Mouse (Mus musculus) midbrain, postnatal 0 days (tissue): Measurements from ENCODE around the gene Guca1b. TPM values are rescaled to one million over a fixed set of nuclear protein-coding genes. Genes with fewer than 3 reads are reported as not detected.
A peak's percentile ranks its signal among the peaks of the same experiment; 100 is the strongest.

ENCODE experiments used
- ATAC-seq: fragments of 200-750 bp; cut with Nextera tagmentation; 2 replicates; pipeline ENCODE4 v1.8.0; 2017; ENCODE audit warnings: moderate number of reproducible peaks, mild to moderate bottlenecking, moderate TSS enrichment, moderate library complexity; ENCODE audit not compliant: low FRiP score
- DNase-seq: peaks from one replicate; pipeline ENCODE4 v3.0.0-alpha.2; 2015; ENCODE audit warnings: low spot score
- H3K27ac ChIP-seq: fragments of 300-500 bp; sonication (generic); 2 replicates; pipeline ENCODE4 v1.5.1; 2014; ENCODE audit warnings: low read depth, mild to moderate bottlenecking, low read length, mixed read lengths
- H3K27me3 ChIP-seq: fragments of 300-500 bp; sonication (generic); 2 replicates; pipeline ENCODE4 v1.6.1; 2014; ENCODE audit warnings: low read length, control low read depth, mixed read lengths; ENCODE audit not compliant: insufficient read depth
- H3K36me3 ChIP-seq: fragments of 300-500 bp; sonication (generic); 2 replicates; pipeline ENCODE4 v1.6.1; 2014; ENCODE audit warnings: low read length, control low read depth, mixed read lengths; ENCODE audit not compliant: insufficient read depth
- H3K4me1 ChIP-seq: fragments of 300-500 bp; sonication (generic); 2 replicates; pipeline ENCODE4 v1.6.1; 2014; ENCODE audit warnings: mild to moderate bottlenecking, control low read depth, antibody characterized with exemption, low read length, mixed read lengths; ENCODE audit not compliant: insufficient read depth
- H3K4me2 ChIP-seq: fragments of 300-500 bp; sonication (generic); 2 replicates; pipeline ENCODE4 v1.6.1; 2014; ENCODE audit warnings: low read depth, mild to moderate bottlenecking, low read length, mixed read lengths; ENCODE audit not compliant: poor library complexity, severe bottlenecking
- H3K4me3 ChIP-seq: fragments of 300-500 bp; sonication (generic); 2 replicates; pipeline ENCODE4 v1.5.1; 2014; ENCODE audit warnings: low read depth, mild to moderate bottlenecking, low read length, moderate library complexity
- H3K9ac ChIP-seq: fragments of 300-500 bp; sonication (generic); replicated peaks from 2 replicates; pipeline ENCODE4 v1.6.1; 2014; ENCODE audit warnings: mild to moderate bottlenecking, low read length, moderate library complexity, mixed read lengths; ENCODE audit not compliant: poor library complexity, severe bottlenecking
- H3K9me3 ChIP-seq: fragments of 300-500 bp; sonication (generic); 2 replicates; pipeline ENCODE4 v1.6.1; 2016; ENCODE audit warnings: low read length, control low read depth
- CTCF ChIP-seq: IDR thresholded peaks from 2 replicates; pipeline ENCODE4 v1.5.1; 2016; ENCODE audit warnings: antibody characterized with exemption, mild to moderate bottlenecking
- WGBS: fragments of 180-500 bp; shearing (Covaris S2); extraction: QIAGEN DNeasy Blood & Tissue Kit; methylation state at CpG from one replicate; pipeline ENCODE4 v1.1.7; 2014; 5-methylcytosine and 5-hydroxymethylcytosine counted together
- polyA plus RNA-seq: library from polyadenylated mRNA; unstranded; fragments of >200 nt; fragmentation: Nextera tagmentation; extraction: Ambion mirVana; gene quantifications from 2 replicates; pipeline ENCODE4 v1.2.1, GENCODE M21; 2015
- total RNA-seq: library from RNA; depleted of rRNA; stranded (reverse); fragments of >200 nt; gene quantifications from 2 replicates; pipeline ENCODE4 v1.2.3, GENCODE M21; 2014

Guca1b gene
- total and polyA plus RNA-seq, 2 experiments from 2014 or later = 0.31 TPM; not detected in 1

GRCm38 (mm10) chr17:47369087-47369443, 16.1 kb upstream of the Guca1b start:
- peaks cover 17% of the 10 kb centered on the region for H3K36me3 ChIP-seq
- WGBS = under 1% methylated on average over 20 of the region's 20 CpGs
- H3K27ac ChIP-seq = peak overlapping the region; percentile 80; the same call in 1 of the 2 replicates
- no peaks in the 10 kb centered on the region for H3K4me1 ChIP-seq
- no peaks in the 10 kb centered on the region for H3K9me3 ChIP-seq
- H3K9ac ChIP-seq = peak overlapping the region; percentile 71
- DNase-seq = no peak
- H3K4me3 ChIP-seq = peak overlapping the region; percentile 64
- TF ChIP-seq CTCF = no peak
- H3K4me2 ChIP-seq = peak overlapping the region; percentile 83
- ATAC-seq = peak; percentile 73
- H3K27me3 ChIP-seq = no peaks in the 10 kb centered on the region

DNA sequence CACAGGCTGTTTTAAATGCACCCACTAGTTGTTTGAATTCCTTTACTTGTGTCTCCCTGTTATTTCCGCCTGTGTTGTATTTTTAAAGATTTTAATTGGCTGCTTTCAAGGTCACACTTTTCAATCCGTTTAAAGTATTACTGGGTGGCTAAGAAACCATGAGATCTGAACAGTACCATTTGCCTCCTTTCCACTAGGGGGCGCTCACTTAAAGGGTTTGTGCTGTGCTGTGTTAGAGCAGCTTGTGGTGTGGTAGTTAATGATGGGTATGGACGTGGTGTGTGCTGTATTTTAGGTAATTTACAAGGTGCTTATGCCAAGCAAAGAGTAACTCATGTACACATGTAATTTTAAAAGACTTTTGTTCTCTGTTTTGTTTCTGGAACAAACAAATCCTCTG, 13.7 kb upstream of the Guca1b start:
- H3K27ac ChIP-seq = no peak overlapping the region
- peak; percentile 94 for TF ChIP-seq CTCF
- no peaks in the 10 kb centered on the region for H3K27me3 ChIP-seq
- DNase-seq (peak; percentile 83), ATAC-seq (peak; percentile 70; the same call in 1 of the 2 replicates)
- peaks cover 38% of the 10 kb centered on the region for H3K36me3 ChIP-seq
- no peaks in the 10 kb centered on the region for H3K4me1 ChIP-seq
- no peak overlapping the region for H3K4me2 ChIP-seq
- H3K9ac ChIP-seq = no peak overlapping the region
- no peaks in the 10 kb centered on the region for H3K9me3 ChIP-seq
- H3K4me3 ChIP-seq = no peak overlapping the region
- WGBS = 7% methylated on average over 4 of the region's 4 CpGs

GRCm38 (mm10) chr17:47373991-47374390, 11.2 kb upstream of the Guca1b start:
- H3K4me2 ChIP-seq = no peak overlapping the region
- ATAC-seq (no peak), DNase-seq (no peak)
- 89% methylated on average over 6 of the region's 6 CpGs for WGBS
- H3K9me3 ChIP-seq = no peaks in the 10 kb centered on the region
- no peak for TF ChIP-seq CTCF
- no peak overlapping the region for H3K9ac ChIP-seq
- no peak overlapping the region for H3K4me3 ChIP-seq
- peaks cover 46% of the 10 kb centered on the region for H3K36me3 ChIP-seq
- H3K27ac ChIP-seq = no peak overlapping the region
- H3K4me1 ChIP-seq = no peaks in the 10 kb centered on the region
- H3K27me3 ChIP-seq = no peaks in the 10 kb centered on the region

DNA sequence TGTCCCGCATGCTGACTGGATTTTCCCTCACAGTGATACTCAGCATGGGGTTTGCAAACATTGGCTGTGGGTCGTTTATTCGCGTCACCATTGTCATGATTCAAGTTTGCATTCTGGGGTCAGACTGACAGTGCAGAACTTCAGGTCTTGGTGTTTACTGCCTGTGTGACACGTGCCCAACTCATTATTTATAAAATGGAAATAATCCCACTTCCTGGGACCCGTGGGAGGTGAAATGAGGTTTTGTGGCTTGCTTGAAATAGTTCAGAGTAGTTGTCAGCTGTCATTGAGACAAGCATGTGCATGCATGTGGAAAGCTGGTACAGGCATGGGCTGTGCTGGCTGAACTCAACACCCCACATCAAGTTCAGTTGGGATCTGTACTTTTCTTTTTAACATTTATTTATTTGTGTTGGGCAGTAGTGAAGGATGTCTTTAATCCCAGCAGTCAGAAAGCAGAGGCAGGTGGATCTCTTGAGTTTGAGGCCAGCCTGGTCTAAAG, 8.4 kb upstream of the Guca1b start:
- no peak overlapping the region for H3K9ac ChIP-seq
- no peak overlapping the region for H3K4me2 ChIP-seq
- no peak for TF ChIP-seq CTCF
- no peaks in the 10 kb centered on the region for H3K4me1 ChIP-seq
- H3K27ac ChIP-seq = no peak overlapping the region
- no peaks in the 10 kb centered on the region for H3K9me3 ChIP-seq
- H3K27me3 ChIP-seq = no peaks in the 10 kb centered on the region
- peaks cover 55% of the 10 kb centered on the region for H3K36me3 ChIP-seq
- WGBS = 83% methylated on average over 6 of the region's 6 CpGs
- DNase-seq (no peak), ATAC-seq (no peak)
- no peak overlapping the region for H3K4me3 ChIP-seq

DNA sequence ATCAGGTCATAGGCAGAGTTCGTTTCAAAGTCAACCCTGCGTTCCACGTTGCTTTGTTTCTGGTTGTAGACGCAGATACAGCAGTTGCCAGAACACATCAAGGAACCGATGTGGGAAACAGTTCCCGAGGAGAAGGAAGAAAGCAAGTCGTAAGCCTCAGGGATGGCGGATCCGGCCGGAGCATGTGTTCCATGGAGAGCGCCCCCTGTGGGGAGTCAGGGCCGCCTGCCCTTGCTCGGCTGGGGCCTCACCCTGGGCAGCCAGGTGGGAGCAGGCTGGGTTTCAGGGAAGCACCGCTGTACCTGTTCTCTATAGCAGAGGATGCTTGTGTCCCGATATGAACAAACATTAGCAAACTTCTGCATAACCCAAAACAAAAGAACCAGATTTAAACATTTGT, 7.1 kb upstream of the Guca1b start:
- Histone ChIP-seq H3K9ac (no peak overlapping the region), H3K4me2 (no peak overlapping the region), H3K4me3 (no peak overlapping the region), H3K27ac (no peak overlapping the region), H3K27me3 (no peaks in the 10 kb centered on the region), H3K9me3 (no peaks in the 10 kb centered on the region), H3K36me3 (peaks cover 45% of the 10 kb centered on the region), H3K4me1 (no peaks in the 10 kb centered on the region)
- ATAC-seq = no peak
- no peak for TF ChIP-seq CTCF
- WGBS = 79% methylated on average over 15 of the region's 15 CpGs
- DNase-seq = no peak

DNA sequence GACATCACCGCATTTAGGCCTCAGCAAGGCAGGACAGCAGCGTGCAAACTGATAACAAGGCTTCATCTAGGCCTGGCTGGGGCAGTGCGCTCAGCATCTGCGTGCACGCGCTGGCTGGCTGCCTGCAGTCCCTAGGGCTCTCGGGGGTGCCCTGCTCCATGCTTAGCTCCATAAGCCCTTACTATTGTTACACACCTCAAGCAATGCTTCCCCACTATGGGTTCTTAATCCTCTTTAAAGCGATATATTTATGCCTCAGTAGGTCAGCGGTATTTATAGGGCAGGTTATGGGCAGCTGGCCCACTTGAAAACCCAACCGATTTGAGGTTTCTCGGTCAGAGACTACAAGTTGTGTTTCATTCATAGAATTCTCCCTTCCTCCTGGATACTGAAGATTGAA, 3.3 kb upstream of the Guca1b start:
- Histone ChIP-seq H3K9me3 (no peaks in the 10 kb centered on the region), H3K27ac (no peak overlapping the region), H3K36me3 (peaks cover 17% of the 10 kb centered on the region), H3K9ac (no peak overlapping the region), H3K27me3 (no peaks in the 10 kb centered on the region), H3K4me3 (no peak overlapping the region), H3K4me2 (no peak overlapping the region), H3K4me1 (no peaks in the 10 kb centered on the region)
- no peak for ATAC-seq
- DNase-seq = no peak
- TF ChIP-seq CTCF = no peak
- WGBS = 49% methylated on average over 11 of the region's 11 CpGs
